Mouse (Mus musculus) lung, embryonic 16.5 days (tissue): Measurements from ENCODE around the gene Kdelr2. TPM values are rescaled to one million over a fixed set of nuclear protein-coding genes. Genes with fewer than 3 reads are reported as not detected.

ENCODE experiments used
- ATAC-seq: fragments of 200-750 bp; cut with Nextera tagmentation; 2 replicates; pipeline ENCODE4 v1.8.0; 2017; ENCODE audit warnings: low read depth, mild to moderate bottlenecking, moderate library complexity
- H3K27ac ChIP-seq: fragments of 300-500 bp; sonication (generic); 2 replicates; pipeline ENCODE4 v1.5.1; 2014; ENCODE audit warnings: mild to moderate bottlenecking, control low read depth, low read length
- H3K27me3 ChIP-seq: fragments of 300-500 bp; sonication (generic); 2 replicates; pipeline ENCODE4 v1.6.1; 2014; ENCODE audit warnings: low read depth, low read length, mixed read lengths; ENCODE audit not compliant: control insufficient read depth, insufficient read depth
- H3K36me3 ChIP-seq: fragments of 300-500 bp; sonication (generic); 2 replicates; pipeline ENCODE4 v1.6.1; 2014; ENCODE audit warnings: low read length; ENCODE audit not compliant: control insufficient read depth, insufficient read depth
- H3K4me1 ChIP-seq: fragments of 300-500 bp; sonication (generic); replicated peaks from 2 replicates; pipeline ENCODE4 v1.6.1; 2014; ENCODE audit warnings: low read length, mixed read lengths; ENCODE audit not compliant: control insufficient read depth, insufficient read depth
- H3K4me2 ChIP-seq: fragments of 300-500 bp; sonication (generic); 2 replicates; pipeline ENCODE4 v1.6.1; 2014; ENCODE audit warnings: low read depth, low read length, control low read depth
- H3K4me3 ChIP-seq: fragments of 300-500 bp; sonication (generic); 2 replicates; pipeline ENCODE4 v1.5.1; 2014; ENCODE audit warnings: mild to moderate bottlenecking, low read length, control low read depth
- H3K9ac ChIP-seq: fragments of 300-500 bp; sonication (generic); 2 replicates; pipeline ENCODE4 v1.6.1; 2014; ENCODE audit warnings: low read length, control low read depth
- H3K9me3 ChIP-seq: fragments of 300-500 bp; sonication (generic); 2 replicates; pipeline ENCODE4 v1.6.1; 2016; ENCODE audit warnings: low read length; ENCODE audit not compliant: control insufficient read depth
- WGBS: fragments of 180-500 bp; shearing (Covaris S2); extraction: QIAGEN DNeasy Blood & Tissue Kit; methylation state at CpG from one replicate; pipeline ENCODE4 v1.1.7; 2014; 5-methylcytosine and 5-hydroxymethylcytosine counted together
- polyA plus RNA-seq: library from polyadenylated mRNA; unstranded; fragments of >200 nt; fragmentation: Nextera tagmentation; extraction: Ambion mirVana; gene quantifications from 2 replicates; pipeline ENCODE4 v1.2.1, GENCODE M21; 2015

The Kdelr2 gene
- polyA plus RNA-seq, 1 experiment from 2014 or later = 341 TPM

- 66% methylated on average over 3 of the region's 3 CpGs for WGBS
- peaks cover 57% of the 10 kb centered on the region for H3K27me3 ChIP-seq
- peaks cover 8% of the 10 kb centered on the region for H3K4me1 ChIP-seq
- H3K4me2 ChIP-seq = no peak overlapping the region
- H3K36me3 ChIP-seq = no peaks in the 10 kb centered on the region
- no peak overlapping the region for H3K27ac ChIP-seq
- no peak overlapping the region for H3K4me3 ChIP-seq
- no peak overlapping the region for H3K9ac ChIP-seq
- no peak for ATAC-seq
- no peaks in the 10 kb centered on the region for H3K9me3 ChIP-seq
Measured at GRCm38 (mm10) chr5:143367931-143368330, 35.7 kb upstream of the Kdelr2 start.

- no peak overlapping the region for H3K9ac ChIP-seq
- H3K36me3 ChIP-seq = no peaks in the 10 kb centered on the region
- 1% methylated on average over 36 of the region's 36 CpGs for WGBS
- no peak overlapping the region for H3K27ac ChIP-seq
- no peaks in the 10 kb centered on the region for H3K9me3 ChIP-seq
- peaks cover 70% of the 10 kb centered on the region for H3K27me3 ChIP-seq
- H3K4me3 ChIP-seq = peak overlapping the region; percentile 16; the same call in 1 of the 2 replicates
- ATAC-seq = no peak
- H3K4me1 ChIP-seq = peaks cover 4% of the 10 kb centered on the region
- peak overlapping the region; percentile 25; the same call in 1 of the 2 replicates for H3K4me2 ChIP-seq
Measured at GRCm38 (mm10) chr5:143369611-143370255, 33.9 kb upstream of the Kdelr2 start.

DNA sequence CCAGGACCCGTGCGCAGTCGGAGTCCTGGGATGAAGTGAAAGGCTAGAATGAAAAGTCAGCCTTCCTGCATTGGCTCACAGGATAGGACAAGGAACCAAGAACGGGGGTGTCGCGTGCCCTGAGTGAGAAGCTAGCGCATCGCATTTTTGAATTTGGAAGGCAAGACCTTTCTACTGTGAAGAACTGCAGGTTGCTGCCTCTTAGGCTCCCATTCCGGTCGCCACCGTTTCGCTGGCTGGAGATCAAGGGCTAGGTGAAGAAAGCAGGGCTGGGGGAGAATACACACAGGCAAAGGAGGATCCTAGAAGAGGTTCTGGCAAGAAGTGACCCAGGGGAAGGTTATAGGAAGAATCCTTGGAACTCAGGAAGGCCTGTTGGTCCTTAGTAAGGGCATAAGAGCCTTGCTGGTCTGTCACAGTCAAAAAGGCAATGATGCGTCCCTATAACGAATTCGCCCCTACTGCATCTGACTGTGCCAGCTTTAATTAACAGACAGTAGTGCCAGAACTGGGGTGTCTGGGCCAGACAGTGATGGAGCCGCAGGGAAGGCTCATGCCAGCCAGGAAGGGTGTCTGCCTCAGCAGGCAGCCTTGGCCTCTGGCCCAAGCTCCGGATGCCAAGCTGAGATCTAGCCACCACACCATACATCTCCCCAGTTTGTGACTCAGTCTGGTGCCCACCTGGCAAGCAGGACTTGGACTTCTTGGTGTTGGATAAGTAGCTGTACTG is 33.1 kb upstream of the Kdelr2 start:
- Histone ChIP-seq H3K27me3 (peaks cover 67% of the 10 kb centered on the region), H3K4me1 (peaks cover 4% of the 10 kb centered on the region), H3K9me3 (no peaks in the 10 kb centered on the region), H3K36me3 (no peaks in the 10 kb centered on the region), H3K27ac (no peak overlapping the region), H3K4me3 (no peak overlapping the region), H3K4me2 (no peak overlapping the region), H3K9ac (no peak overlapping the region)
- 28% methylated on average over 17 of the region's 17 CpGs for WGBS
- ATAC-seq = no peak

DNA sequence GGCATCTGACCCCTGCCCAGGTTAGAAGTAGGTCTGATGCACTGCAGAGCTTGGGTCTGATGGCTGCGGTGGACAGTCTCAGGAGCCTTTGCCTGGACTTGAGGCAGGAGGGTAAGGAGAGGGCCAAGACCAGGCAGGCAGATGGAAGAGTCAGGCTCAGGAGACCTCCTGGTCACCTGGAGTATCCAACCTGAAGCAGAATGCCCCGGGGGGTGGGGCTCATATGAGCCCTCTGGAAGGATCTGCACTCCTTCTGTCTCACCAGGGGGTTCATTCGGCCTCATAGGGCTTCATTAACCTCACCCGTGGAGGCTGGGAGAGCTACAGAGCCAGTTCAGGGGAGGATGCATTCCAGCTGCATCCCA is 32.5 kb upstream of the Kdelr2 start:
- H3K36me3 ChIP-seq = no peaks in the 10 kb centered on the region
- no peaks in the 10 kb centered on the region; the same call in 1 of the 2 replicates for H3K9me3 ChIP-seq
- no peak overlapping the region for H3K27ac ChIP-seq
- H3K4me3 ChIP-seq = no peak overlapping the region
- peaks cover 4% of the 10 kb centered on the region for H3K4me1 ChIP-seq
- no peak for ATAC-seq
- 44% methylated on average over 4 of the region's 4 CpGs for WGBS
- no peak overlapping the region for H3K9ac ChIP-seq
- no peak overlapping the region for H3K4me2 ChIP-seq
- peaks cover 67% of the 10 kb centered on the region for H3K27me3 ChIP-seq

DNA sequence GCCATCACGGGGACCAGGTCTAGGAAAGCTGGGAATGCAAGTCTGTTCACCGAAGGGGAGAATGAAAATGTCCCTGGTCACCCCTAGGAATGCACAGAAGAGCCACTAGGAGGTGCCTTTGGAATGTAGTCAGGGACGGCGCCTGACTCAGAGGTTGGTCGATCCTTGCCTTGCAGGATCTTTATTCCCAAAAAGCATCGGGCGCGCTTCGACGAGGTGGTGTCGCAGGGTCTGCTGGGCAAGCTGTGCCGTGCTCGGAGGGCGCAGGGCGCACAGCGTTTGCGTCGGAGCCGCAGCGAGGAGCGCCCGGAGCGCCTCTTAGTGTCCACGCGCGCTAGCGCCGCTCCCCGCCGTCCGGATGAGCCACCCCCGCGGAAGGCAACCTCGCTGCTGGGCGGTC is 30.8 kb upstream of the Kdelr2 start:
- Histone ChIP-seq H3K27me3 (peaks cover 67% of the 10 kb centered on the region), H3K27ac (no peak overlapping the region), H3K9me3 (peaks cover 3% of the 10 kb centered on the region; the same call in 1 of the 2 replicates), H3K4me1 (peaks cover 4% of the 10 kb centered on the region), H3K36me3 (no peaks in the 10 kb centered on the region), H3K4me3 (peak overlapping the region; percentile 43), H3K4me2 (peak overlapping the region; percentile 60), H3K9ac (peak overlapping the region; percentile 49)
- ATAC-seq = 0 out of 2 replicates have a peak, but pooled peaks have one; percentile 26
- WGBS = 1% methylated on average over 32 of the region's 35 CpGs

- Histone ChIP-seq H3K9me3 (peaks cover 3% of the 10 kb centered on the region; the same call in 1 of the 2 replicates), H3K36me3 (no peaks in the 10 kb centered on the region), H3K9ac (no peak overlapping the region), H3K4me3 (peak overlapping the region; percentile 21), H3K27ac (no peak overlapping the region), H3K4me1 (no peaks in the 10 kb centered on the region; the same call in 1 of the 2 replicates), H3K27me3 (peaks cover 49% of the 10 kb centered on the region), H3K4me2 (peak overlapping the region; percentile 47)
- 5% methylated on average over 21 of the region's 21 CpGs for WGBS
- ATAC-seq = peak; percentile 51
Measured at GRCm38 (mm10) chr5:143375242-143375641, 28.4 kb upstream of the Kdelr2 start.

GRCm38 (mm10) chr5:143376156-143376555 is 27.5 kb upstream of the Kdelr2 start:
- Histone ChIP-seq H3K27me3 (peaks cover 40% of the 10 kb centered on the region), H3K36me3 (no peaks in the 10 kb centered on the region), H3K9me3 (peaks cover 3% of the 10 kb centered on the region; the same call in 1 of the 2 replicates), H3K9ac (no peak overlapping the region), H3K4me1 (no peaks in the 10 kb centered on the region; the same call in 1 of the 2 replicates), H3K4me3 (no peak overlapping the region), H3K27ac (no peak overlapping the region), H3K4me2 (no peak overlapping the region)
- 75% methylated on average over 4 of the region's 4 CpGs for WGBS
- ATAC-seq = no peak

GRCm38 (mm10) chr5:143386797-143387621 is 16.6 kb upstream of the Kdelr2 start:
- peak; percentile 88 for ATAC-seq
- no peak overlapping the region for H3K27ac ChIP-seq
- no peaks in the 10 kb centered on the region for H3K36me3 ChIP-seq
- peak overlapping the region; percentile 66 for H3K4me2 ChIP-seq
- H3K9ac ChIP-seq = no peak overlapping the region
- peak overlapping the region; percentile 38 for H3K4me3 ChIP-seq
- no peaks in the 10 kb centered on the region for H3K9me3 ChIP-seq
- peaks cover 9% of the 10 kb centered on the region; the same call in 1 of the 2 replicates for H3K27me3 ChIP-seq
- H3K4me1 ChIP-seq = peaks cover 8% of the 10 kb centered on the region; the same call in 1 of the 2 replicates
- WGBS = 8% methylated on average over 38 of the region's 39 CpGs

- ATAC-seq = no peak
- H3K9me3 ChIP-seq = no peaks in the 10 kb centered on the region
- no peaks in the 10 kb centered on the region for H3K36me3 ChIP-seq
- H3K27me3 ChIP-seq = no peaks in the 10 kb centered on the region
- no peak overlapping the region for H3K4me2 ChIP-seq
- H3K4me1 ChIP-seq = no peaks in the 10 kb centered on the region
- 76% methylated on average over 7 of the region's 7 CpGs for WGBS
- no peak overlapping the region for H3K9ac ChIP-seq
- no peak overlapping the region for H3K27ac ChIP-seq
- no peak overlapping the region for H3K4me3 ChIP-seq
Measured at GRCm38 (mm10) chr5:143394184-143394583, 9.5 kb upstream of the Kdelr2 start.
